Comparison of ENCODE assay signal across 15 mouse cellular contexts in genomic region chr6:51543639-51544117, GRCm38 (mm10). TPM values are rescaled to one million over a fixed set of nuclear protein-coding genes. Genes with fewer than 3 reads are reported as not detected.
A peak's percentile ranks its signal among the peaks of the same experiment; 100 is the strongest.
DNase-seq lines count a peak whose midpoint lies in the region; ATAC-seq and TF ChIP-seq lines count a peak whose summit lies in the region.
"Had no signal": no experiment of that assay in that cellular context is flagged by ENCODE, and none has a peak within 500 bp of the region (broad histone marks: within the 10 kb centered on the region; RNA-seq: fewer than 3 reads in every experiment).

No protein-coding gene starts in this region.

- H3K4me1 ChIP-seq in liver, adult 2 months (ENCODE audit: control insufficient read depth, insufficient read depth, low read length): peaks cover 15% of the 10 kb centered on the region
- H3K4me1 ChIP-seq in liver, embryonic 11.5 days (replicated peaks; ENCODE audit: control insufficient read depth, insufficient read depth, low read length): peaks cover 14% of the 10 kb centered on the region; the same call in 1 of the 2 replicates
- H3K4me1 ChIP-seq in ES-E14 (ENCODE audit: control insufficient read depth in 2 of 2, insufficient read depth in 2 of 2, low read length in 2 of 2, poor library complexity in 1 of 2): peaks cover 15 to 31% of the 10 kb centered on the region in 2 experiments

- H3K36me3 ChIP-seq in liver, adult 2 months (ENCODE audit: control insufficient read depth, insufficient read depth, low read length): no peaks in the 10 kb centered on the region
- no peaks in the 10 kb centered on the region for H3K36me3 ChIP-seq in liver, embryonic 11.5 days (ENCODE audit: control insufficient read depth, insufficient read depth, low read length)
- H3K36me3 ChIP-seq in ES-E14 (ENCODE audit: control insufficient read depth, insufficient read depth, low read length, poor library complexity, severe bottlenecking): no peaks in the 10 kb centered on the region
- H3K36me3 ChIP-seq: embryonic facial prominence, embryonic 12.5 days; G1E; intestine, embryonic 15.5 days; liver, embryonic 13.5 days had no signal

- H3K4me3 ChIP-seq in liver, adult 2 months (ENCODE audit: insufficient read depth, low read depth, low read length): no peak overlapping the region
- no peak overlapping the region for H3K4me3 ChIP-seq in liver, embryonic 11.5 days (ENCODE audit: low read depth, low read length)
- H3K4me3 ChIP-seq in ES-E14 (ENCODE audit: insufficient read depth in 1 of 2, low read depth in 1 of 2, low read length in 2 of 2, poor library complexity in 1 of 2, severe bottlenecking in 1 of 2): no peak overlapping the region
- H3K4me3 ChIP-seq: embryonic facial prominence, embryonic 12.5 days; intestine, embryonic 15.5 days; liver, embryonic 13.5 days had no signal

- no peak overlapping the region for H3K9ac ChIP-seq in liver, adult 2 months (ENCODE audit: low read depth, low read length)
- H3K9ac ChIP-seq in liver, embryonic 11.5 days (ENCODE audit: low read depth, low read length): no peak overlapping the region
- H3K9ac ChIP-seq in ES-E14 (ENCODE audit: insufficient read depth, low read depth, low read length, poor library complexity, severe bottlenecking): no peak overlapping the region
- H3K9ac ChIP-seq: embryonic facial prominence, embryonic 12.5 days; intestine, embryonic 15.5 days; liver, embryonic 13.5 days had no signal

- peak; percentile 34 for DNase-seq in embryo, embryonic 10.5 days (ENCODE audit: low spot score)
- no peak for DNase-seq in embryo, embryonic 10 days (ENCODE audit: low spot score)
- no peak for DNase-seq in liver, adult 2 months (ENCODE audit: extremely low read depth, low read depth, low spot score)
- no peak for DNase-seq in liver, embryonic 11.5 days (ENCODE audit: low spot score)
- no peak for DNase-seq in ES-E14 (ENCODE audit: low read depth, low spot score)
- DNase-seq in forelimb bud, embryonic 11.5 days (ENCODE audit: low read depth, low spot score): peak; percentile 34
- DNase-seq in cerebellum, adult 11 months: no peak
- DNase-seq: cerebellum, adult 2 months; liver, embryonic 13.5 days; right cerebral cortex, adult 18-20 months; thymus, adult 18-20 months had no signal

- ATAC-seq in liver, embryonic 11.5 days (replicated peaks; ENCODE audit: low FRiP score): no peak
- ATAC-seq in frontal cortex, adult (ENCODE audit: low TSS enrichment): no peak

- in situ Hi-C loops in ES-E14 (cut with MboI; ENCODE audit: low sequenced_read_pairs in 2 of 2, unreplicated experiment in 2 of 2): no loop called here

- H3K9me3 ChIP-seq in liver, embryonic 11.5 days (ENCODE audit: control insufficient read depth, low read length): no peaks in the 10 kb centered on the region
- no peaks in the 10 kb centered on the region for H3K9me3 ChIP-seq in ES-E14 (ENCODE audit: control insufficient read depth, insufficient read depth, low read depth, low read length)
- H3K9me3 ChIP-seq: embryonic facial prominence, embryonic 12.5 days; G1E; intestine, embryonic 15.5 days; liver, embryonic 13.5 days had no signal

- no peak for TF ChIP-seq CTCF in liver, adult 2 months (IDR thresholded peaks at IDR 0.05; ENCODE audit: low read depth, low read length)

- TF ChIP-seq POLR2A in liver, adult 2 months (IDR thresholded peaks at IDR 0.05; ENCODE audit: extremely low read depth, insufficient read depth, low read length): no peak

- H3K27me3 ChIP-seq in liver, adult 2 months (ENCODE audit: control insufficient read depth, insufficient read depth, low read length): no peaks in the 10 kb centered on the region
- no peaks in the 10 kb centered on the region for H3K27me3 ChIP-seq in liver, embryonic 11.5 days (replicated peaks; ENCODE audit: control insufficient read depth, insufficient read depth, low read length)
- H3K27me3 ChIP-seq: embryonic facial prominence, embryonic 12.5 days; intestine, embryonic 15.5 days; liver, embryonic 13.5 days had no signal

- peaks cover 5% of the 10 kb centered on the region; the same call in 1 of the 2 replicates for H3K79me2 ChIP-seq in liver, adult 2 months (ENCODE audit: control insufficient read depth, insufficient read depth, low read length)

- 89% methylated on average over 6 of the region's 6 CpGs for WGBS in liver, adult 2 months
- 83% methylated on average over 6 of the region's 6 CpGs for WGBS in liver, embryonic 11.5 days

- H3K4me2 ChIP-seq in liver, embryonic 11.5 days: no peak overlapping the region
- H3K4me2 ChIP-seq: embryonic facial prominence, embryonic 12.5 days; intestine, embryonic 15.5 days had no signal

- H3K27ac ChIP-seq in liver, adult 2 months (replicated peaks; ENCODE audit: insufficient read depth, low read depth, low read length): peak overlapping the region; percentile 75; the same call in 1 of the 2 replicates
- H3K27ac ChIP-seq in liver, embryonic 11.5 days (ENCODE audit: low read depth, low read length): no peak overlapping the region
- peak overlapping the region; percentile 65 for H3K27ac ChIP-seq in ES-E14 (ENCODE audit: insufficient read depth, low read depth, low read length, poor library complexity, severe bottlenecking)
- H3K27ac ChIP-seq: embryonic facial prominence, embryonic 12.5 days; intestine, embryonic 15.5 days; liver, embryonic 13.5 days had no signal

TF ChIP-seq in ES-E14, 5 proteins besides CTCF, POLR2A, EP300 and RAD21:
- TF ChIP-seq ZC3H11A (IDR thresholded peaks at IDR 0.05; ENCODE audit: borderline replicate concordance, low read depth, low read length): no peak
- no peak for TF ChIP-seq ZNF384 (IDR thresholded peaks at IDR 0.05; ENCODE audit: low read depth, low read length)
- TF ChIP-seq HCFC1 (IDR thresholded peaks at IDR 0.05; ENCODE audit: borderline replicate concordance, insufficient read depth, low read length): no peak
- no peak for TF ChIP-seq CHD2 (IDR thresholded peaks at IDR 0.05; ENCODE audit: low read depth, low read length)
- no peak for TF ChIP-seq MAFK (IDR thresholded peaks at IDR 0.05; ENCODE audit: insufficient read depth, low read depth, low read length)

RNA-seq across cellular contexts. Expression of gene Snx10, which starts 20.0 kb away (rescaled TPM):
- 22.0 and 33.7 TPM in 2 replicates for total RNA-seq in liver, adult 2 months (2014; rRNA removed)
- polyA plus RNA-seq in liver, adult 2 months (2012; rRNA removed): 3.7 and 4.2 TPM in 2 replicates
- 8.5 and 11.1 TPM in 2 replicates for polyA plus RNA-seq in liver, embryonic 11.5 days (2014; fragmentation: Nextera tagmentation; extraction: Ambion mirVana)
- total RNA-seq in ES-E14 (2012; rRNA removed): 20.9 and 21.2 TPM in 2 replicates
- polyA plus RNA-seq: G1E had no signal

Comparison
In these comparisons a context has a peak if more than half of its experiments do, and no peak if none do; other contexts are left out.
1. DNase-seq: peak in embryo, embryonic 10.5 days (single experiment) and forelimb bud, embryonic 11.5 days (single experiment); none in embryo, embryonic 10 days (single experiment), liver, adult 2 months (single experiment), liver, embryonic 11.5 days (single experiment), ES-E14 (single experiment) and cerebellum, adult 11 months (single experiment).